Mouse (Mus musculus) kidney, adult 8-10 months (tissue): ENCODE measurements around the gene Hgfac.
A peak's percentile ranks its signal among the peaks of the same experiment; 100 is the strongest.

Experiments used
- DNase-seq, 2 experiments: peaks; one replicate each; pipeline ENCODE4 v3.0.0; 2022

Gene Hgfac

GRCm38 (mm10) chr5:35041268-35041829, at the start of gene Hgfac:
Gene Hgfac, plus strand, starts transcription at chr5:35041509.
- peak; percentile 94 to 95 for DNase-seq

GRCm38 (mm10) chr5:34998754-34999153, 42.6 kb upstream of the Hgfac start:
- DNase-seq, result no peak

- no peak for DNase-seq
Measured at GRCm38 (mm10) chr5:34999281-34999680, 42.0 kb upstream of the Hgfac start.

- no peak for DNase-seq
Measured at GRCm38 (mm10) chr5:35000323-35000722, 41.0 kb upstream of the Hgfac start.

DNA sequence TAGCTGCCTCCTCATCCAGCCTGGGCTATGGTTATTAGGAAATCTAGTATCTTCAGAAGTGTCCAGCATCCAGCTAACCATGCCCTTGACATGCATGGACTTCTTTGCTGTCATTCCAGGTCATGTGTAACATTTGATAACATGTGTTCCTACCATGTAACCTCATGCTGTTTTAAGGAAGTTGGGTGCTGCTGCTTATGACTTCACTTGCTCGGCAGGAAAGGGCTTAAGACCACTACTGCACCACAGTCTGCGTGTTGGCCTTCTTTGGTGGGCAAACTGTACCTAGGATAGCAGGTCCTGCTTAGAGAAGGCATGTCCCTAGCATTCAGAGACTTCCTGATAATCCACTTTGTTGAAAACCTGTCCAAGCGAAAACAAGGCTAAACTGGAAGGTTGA, 40.2 kb upstream of the Hgfac start:
- DNase-seq, result no peak

GRCm38 (mm10) chr5:35003611-35004162, 37.6 kb upstream of the Hgfac start:
- no peak for DNase-seq

GRCm38 (mm10) chr5:35004769-35005168, 36.5 kb upstream of the Hgfac start:
- no peak for DNase-seq

GRCm38 (mm10) chr5:35005659-35006058, 35.6 kb upstream of the Hgfac start:
- DNase-seq, result no peak

DNA sequence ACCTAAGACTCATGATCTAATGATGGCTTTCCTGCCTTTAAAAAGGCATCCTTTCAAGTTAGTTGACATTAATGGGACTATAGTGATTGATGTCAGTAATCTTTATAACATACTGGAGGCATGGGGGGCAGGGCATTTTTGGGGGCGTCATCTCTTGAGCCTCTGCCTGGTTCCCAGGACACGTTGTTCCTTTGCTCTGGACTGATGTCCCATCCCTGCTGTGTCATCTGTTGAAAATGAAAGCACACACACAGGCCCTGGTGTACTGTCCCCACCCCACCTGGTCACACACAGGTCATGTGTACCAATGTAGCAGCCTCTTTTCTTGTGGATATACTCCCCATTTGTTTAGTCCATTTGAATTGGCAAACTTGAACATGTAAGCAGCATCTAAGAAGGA, 34.7 kb upstream of the Hgfac start:
- no peak for DNase-seq

DNA sequence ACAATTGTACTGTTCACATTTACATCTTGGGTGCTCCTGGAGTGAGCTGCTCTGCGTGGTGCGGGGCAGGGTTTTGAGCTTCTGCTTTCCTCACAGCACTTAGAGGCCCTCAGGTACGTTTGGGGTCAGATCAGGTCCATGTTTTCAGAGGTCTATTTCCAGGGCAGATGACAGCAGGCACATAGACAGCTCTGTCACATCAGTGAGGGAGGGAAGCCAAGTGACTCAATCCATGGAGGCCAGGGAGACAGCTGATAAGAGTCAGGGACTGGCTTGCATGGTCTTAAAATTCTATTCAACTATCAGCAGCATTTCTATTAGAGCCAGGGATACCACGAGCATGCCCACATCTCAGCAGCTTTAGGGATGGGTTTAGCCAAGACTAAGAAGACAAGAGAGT, 32.1 kb upstream of the Hgfac start:
- DNase-seq, result no peak

DNA sequence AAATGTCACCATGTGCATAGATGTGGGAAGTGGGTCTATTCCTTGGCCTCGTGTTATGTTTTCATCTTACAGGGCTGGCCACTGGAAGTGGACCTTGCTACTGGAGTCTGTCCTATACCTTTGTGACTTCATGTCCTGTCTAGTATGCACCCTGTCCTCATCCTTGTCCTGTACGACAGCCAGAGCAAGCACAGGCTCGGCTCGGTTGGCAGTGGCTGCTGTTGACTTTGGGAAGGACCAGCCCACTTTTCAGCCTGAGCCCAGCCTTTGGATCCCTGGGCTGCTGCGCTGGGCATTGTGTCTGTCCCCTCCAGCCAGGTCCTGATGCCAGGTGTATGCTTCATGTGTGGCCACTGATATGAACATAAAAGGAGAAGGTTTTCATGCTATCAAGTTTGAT, 30.7 kb upstream of the Hgfac start:
- DNase-seq, result no peak

GRCm38 (mm10) chr5:35011156-35011923, 30.0 kb upstream of the Hgfac start:
- DNase-seq, result no peak

DNA sequence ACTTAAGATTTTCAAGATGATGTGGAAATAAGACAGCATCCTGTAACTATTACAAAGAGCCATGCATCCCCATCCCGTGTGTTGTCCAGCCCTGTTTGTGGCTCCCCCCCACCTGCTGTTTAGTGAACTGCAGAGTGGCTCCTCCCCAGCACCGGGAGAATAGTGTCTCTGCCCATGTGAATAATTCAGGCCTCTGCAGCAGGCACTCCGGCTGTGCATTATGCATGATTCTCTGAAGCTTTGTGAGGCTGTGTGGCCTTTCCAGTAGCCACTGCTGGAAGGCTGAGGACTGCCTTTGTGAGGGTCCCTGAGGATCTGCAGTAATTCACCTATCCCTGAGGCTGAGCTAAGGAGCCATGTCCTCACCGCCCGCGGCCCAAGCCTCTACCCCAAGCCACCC, 27.3 kb upstream of the Hgfac start:
- no peak for DNase-seq

DNA sequence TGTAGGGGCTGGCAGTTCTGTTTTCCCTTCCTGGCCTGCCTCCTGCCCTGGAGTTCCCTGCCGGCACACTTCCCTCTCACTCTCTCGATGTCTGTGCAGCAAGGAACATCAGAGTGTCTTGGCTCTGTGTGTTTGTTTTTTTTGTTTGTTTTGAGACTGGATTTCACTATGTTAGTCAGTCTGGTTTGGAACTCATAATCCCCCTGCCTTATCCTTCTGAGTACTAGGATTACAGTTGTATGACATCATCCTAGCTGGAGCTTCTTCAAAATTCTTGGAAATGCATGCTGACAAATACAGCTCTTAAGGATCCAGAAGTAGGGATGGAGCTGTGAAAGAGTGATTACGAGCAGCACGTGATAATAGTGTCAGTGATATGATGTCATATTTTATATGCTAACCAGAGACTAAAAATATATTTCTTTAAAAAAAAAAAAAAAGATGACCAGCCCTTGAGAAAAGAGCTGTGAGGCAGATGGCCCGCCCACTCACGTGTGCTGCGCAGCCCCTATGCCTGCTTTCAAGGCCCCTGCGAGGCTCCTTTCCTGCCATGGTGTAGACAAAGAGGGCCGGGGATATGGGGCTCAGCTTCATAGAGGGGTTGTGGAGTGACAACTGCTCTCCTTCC, 21.5 kb upstream of the Hgfac start:
- DNase-seq, result no peak

GRCm38 (mm10) chr5:35020410-35021241, 20.7 kb upstream of the Hgfac start:
- no peak for DNase-seq

DNA sequence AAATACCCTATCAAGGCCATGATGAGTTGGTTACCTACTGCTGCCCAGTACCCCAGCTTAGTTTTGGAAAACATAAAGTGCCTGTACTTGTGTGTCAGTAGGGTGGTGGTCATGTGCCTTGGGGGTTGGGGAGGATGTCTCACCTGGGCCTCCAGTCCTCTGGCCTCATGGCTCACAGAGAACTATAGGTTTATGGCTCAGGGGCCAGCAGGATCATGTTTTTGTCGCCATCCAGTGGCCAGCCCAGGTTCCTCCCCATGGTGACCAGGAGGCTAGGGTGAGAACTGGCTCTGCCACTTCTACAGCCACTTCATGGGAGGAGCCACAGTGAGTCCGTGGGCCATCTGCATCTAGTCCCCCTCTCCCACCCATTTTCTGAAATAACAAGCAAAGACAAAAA, 16.3 kb upstream of the Hgfac start:
- peak; percentile 50 to 66 for DNase-seq

DNA sequence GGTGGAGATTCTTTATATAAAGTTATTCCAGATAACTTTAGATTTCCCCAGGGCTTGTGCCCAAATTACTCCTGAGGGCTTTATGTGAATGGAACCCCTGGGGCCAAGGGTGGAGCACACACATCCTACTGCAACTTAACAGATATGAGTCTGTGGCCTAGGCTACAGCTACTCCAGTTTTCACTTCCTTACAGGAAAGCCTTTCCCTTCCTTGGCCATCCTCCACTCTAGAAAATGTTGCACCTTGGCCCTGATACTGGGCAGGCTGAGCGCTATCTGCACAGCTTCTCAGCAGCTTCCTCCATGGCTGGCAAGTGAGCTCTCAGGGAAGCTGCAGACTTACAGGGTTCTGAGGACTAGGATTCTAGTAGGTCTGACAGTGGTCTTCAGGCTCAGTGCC, 12.0 kb upstream of the Hgfac start:
- no peak for DNase-seq

GRCm38 (mm10) chr5:35029755-35030154, 11.6 kb upstream of the Hgfac start:
- DNase-seq, result no peak

DNA sequence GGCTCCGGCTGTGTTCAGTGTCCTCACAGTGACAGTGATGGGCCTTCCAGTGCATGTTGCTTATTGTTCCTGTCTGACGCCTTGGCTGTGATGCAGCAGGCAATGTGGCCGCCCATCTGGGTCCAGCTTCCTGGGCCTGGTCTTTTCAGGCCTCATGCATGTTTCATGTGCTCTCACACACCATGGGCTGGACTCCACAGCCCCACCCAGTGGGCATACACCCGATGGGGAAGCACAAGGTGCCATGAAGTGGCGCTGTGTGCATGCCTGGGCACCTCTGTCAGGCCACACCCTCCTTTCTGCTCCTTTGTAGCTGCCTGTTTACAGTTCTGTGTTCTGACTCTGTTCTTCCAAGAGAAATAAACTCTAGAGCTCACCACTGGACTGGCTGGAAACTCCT, 8.2 kb upstream of the Hgfac start:
- DNase-seq, result no peak

DNA sequence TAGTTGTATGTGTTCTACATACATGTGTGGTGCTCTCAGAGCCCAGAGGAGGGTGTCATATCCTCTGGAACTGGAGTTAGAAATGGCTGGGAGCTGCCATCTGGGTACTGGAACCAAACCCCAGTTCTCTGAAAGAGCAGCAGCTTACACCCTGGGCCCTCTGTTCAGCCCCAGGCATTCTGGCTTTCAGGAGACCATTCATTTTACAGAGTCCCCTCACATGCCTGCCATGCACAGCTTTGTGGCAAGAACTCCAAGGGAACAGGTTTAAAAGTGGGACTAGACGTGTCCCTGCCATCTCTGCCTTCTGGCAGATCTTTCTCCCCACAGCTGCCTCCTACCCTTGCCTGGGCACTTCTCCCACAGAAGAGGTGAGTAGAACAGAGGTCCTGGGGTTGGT, 7.7 kb upstream of the Hgfac start:
- DNase-seq, result no peak

DNA sequence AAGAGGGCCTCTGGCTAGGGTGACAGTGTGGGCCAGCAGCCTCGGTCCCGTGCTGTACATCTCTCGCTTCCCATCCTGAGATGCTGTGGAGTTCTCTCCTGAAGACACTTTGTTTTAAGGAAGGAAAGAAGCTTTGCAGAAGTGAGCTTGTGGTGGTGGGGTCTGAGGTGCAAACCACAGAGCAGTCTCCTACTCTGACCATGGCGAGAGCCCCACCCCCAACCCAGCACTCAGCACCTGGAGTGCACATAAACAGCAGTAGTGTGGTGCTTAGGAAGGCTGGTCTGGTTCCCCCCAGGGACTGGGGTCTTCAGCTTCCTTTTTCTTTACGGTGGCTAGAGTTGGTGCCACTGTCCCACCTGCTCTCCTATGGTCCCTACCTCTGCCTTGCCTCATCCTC, 6.2 kb upstream of the Hgfac start:
- no peak for DNase-seq

- no peak for DNase-seq
Measured at GRCm38 (mm10) chr5:35035795-35036194, 5.5 kb upstream of the Hgfac start.

DNA sequence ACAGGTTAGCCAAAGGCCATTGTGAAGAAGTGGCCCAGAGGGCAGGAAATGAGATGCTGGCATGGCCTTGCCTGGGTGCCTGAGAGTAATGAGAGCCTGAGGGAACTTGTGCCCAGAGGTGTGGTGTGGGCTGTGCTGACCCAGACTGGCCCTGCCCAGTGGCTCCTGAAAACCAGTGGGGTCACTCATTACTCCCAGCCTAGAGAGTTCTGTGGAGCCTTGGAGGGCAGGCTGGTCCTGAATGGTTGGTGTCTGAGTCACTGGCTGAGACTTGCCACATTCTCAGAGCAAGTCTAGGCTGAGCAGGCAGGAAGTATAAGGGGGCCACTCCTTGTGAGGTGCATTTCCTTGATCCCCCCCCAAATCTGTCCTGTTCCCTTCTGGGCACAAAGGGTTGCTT, 3.9 kb upstream of the Hgfac start:
- DNase-seq, result no peak
